Mouse (Mus musculus): ENCODE results near the gene Zfp595.
"Not testable (repeated sequence)": the region's sequence is repeated elsewhere in the genome, so short reads cannot be mapped to it uniquely, and the experiment has no call there.

Zfp595 gene

DNA sequence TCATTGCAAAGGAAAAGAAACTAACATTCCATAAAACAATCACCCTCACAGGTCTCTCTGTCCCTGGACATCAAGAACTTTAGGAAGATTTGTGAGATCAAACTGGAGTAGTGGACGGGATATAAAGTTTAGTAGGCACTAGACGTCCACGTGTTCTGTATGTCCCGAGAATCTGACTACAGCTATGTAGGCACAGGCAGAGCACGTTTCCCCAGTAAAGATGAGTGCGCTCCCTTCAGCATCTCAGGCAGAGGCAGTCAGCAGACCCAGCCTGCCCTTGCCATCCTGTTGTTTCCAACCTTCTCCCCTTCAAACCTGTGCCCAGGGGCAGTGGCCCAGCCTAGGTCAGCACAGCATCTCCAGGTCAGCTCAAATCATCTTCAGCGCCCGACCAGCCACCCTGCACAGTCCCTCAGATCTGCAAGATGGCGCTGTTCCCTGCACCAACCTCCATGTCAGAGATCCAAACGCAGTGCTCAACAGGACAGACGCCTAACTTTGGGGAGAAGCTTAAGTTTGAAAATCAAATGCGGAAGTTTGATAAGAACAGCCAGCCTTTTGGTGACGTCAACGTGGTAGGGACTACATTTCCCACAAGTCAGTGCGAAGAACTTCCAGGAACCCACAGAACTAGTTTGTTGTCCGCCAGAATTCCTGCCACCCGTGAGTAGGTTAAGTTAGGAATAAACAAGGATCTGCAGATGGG lies at the start of gene Zfp595:
Gene Zfp595, minus strand, starts transcription at position 552 of the 706 bp plus-strand sequence.
- DNase-seq, result peak; percentile 94

DNA sequence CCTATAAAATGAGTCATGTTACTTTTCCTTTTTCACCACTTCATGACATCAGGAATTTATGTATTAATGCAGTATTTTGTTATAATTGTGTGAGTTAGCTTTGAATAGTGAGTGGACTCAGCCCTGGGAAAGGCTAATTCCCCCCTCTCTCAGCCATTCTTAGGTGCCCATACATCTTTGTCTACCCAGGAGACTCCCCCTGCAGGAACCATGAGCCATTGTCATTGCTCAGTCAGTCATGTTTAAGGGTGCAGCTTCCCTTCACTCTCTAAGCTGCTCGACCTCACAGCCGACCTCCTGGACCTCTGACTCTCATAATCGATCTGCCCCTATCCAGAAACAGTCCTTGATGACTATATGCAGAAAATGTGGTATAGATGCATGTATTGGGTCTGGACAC lies 43.9 kb upstream of the Zfp595 start:
- not testable (repeated sequence) for DNase-seq

DNA sequence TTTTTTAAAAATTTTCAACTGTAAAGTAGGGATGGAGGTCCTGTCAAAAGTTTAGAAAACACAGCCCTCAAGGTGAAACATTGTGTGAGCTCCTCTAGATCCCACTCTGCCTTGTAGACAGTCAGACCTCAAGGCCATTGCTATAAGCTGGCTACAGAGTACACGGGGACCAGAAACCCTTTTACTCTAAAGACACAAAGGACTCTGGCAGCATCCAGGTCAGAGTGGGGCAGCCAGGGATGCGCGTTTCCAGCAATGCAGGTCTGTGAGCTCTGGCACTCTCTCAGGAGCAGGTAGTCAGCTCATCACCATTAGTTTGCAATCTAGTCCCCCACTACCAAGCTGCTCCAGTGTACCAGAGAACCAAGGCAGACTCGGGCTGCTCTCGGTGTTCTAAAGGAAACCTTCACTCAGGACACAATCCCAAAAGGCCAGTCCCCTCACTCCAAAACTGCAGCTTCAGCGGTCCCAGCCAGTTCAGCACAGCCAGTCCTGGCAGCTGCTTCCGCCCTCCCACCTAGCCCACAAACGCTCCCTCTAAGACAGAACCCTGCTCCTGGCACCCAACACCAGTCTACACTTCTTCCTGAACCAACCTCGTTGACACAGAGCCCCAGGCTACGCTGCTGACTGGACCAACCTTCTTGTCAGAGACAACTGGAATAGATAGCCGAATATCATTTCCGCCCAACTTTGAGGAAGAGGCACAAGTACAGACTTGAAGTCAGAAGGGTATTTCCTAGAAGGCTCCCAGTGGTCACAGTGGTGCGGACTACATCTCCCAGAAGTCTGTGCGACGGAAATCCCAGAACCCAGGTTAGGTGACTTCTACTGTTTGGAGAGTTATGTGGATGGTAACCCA lies 42.9 kb upstream of the Zfp595 start, which contains the start of the genes Gm28041 and Zfp456:
Gene Gm28041, minus strand, starts transcription at position 684 of the 862 bp plus-strand sequence.
Gene Zfp456, minus strand, starts transcription at position 761 of the 862 bp plus-strand sequence.
- peak; percentile 79 for DNase-seq

DNA sequence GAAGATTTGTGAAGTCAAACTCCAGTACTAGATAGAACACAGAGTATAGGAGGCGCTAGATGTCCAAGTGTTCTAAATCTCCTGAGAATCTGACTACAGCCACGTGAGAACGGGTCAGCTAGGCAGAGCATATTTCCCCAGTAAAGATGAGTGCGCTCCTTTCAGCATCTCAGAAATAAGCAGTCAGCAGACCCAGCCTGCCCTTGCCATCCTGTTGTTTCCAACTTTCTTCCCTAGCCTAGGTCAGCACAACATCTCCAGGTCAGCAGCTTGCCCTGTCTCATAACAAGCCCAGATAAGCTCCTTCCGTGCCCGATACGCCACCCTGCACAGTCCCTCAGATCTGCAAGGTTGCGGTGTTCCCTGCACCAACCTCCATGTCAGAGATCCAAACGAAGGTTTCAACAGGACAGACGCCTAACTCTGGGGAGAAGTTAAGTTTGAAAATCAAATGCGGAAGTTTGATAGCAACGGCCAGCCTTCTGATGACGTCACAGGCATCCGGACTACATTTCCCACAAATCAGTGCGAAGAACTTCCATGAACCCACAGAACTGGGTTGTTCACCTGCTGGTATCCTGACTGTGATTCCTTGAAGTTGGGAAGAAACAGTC lies 27.9 kb upstream of the Zfp595 start, which contains the start of the genes Gm28044 and Zfp953:
Gene Gm28044, minus strand, starts transcription at position 406 of the 614 bp plus-strand sequence.
Gene Zfp953, minus strand, starts transcription at position 475 of the 614 bp plus-strand sequence.
- DNase-seq, result peak; percentile 94

- DNase-seq, result no peak
Observed at GRCm38 (mm10) chr13:67351854-67352253, 19.5 kb upstream of the Zfp595 start.

GRCm38 (mm10) chr13:67343422-67343821 lies 11.1 kb upstream of the Zfp595 start:
- DNase-seq, result no peak

GRCm38 (mm10) chr13:67332877-67333276 lies 507 bp upstream of the Zfp595 start:
- DNase-seq, result no peak

DNA sequence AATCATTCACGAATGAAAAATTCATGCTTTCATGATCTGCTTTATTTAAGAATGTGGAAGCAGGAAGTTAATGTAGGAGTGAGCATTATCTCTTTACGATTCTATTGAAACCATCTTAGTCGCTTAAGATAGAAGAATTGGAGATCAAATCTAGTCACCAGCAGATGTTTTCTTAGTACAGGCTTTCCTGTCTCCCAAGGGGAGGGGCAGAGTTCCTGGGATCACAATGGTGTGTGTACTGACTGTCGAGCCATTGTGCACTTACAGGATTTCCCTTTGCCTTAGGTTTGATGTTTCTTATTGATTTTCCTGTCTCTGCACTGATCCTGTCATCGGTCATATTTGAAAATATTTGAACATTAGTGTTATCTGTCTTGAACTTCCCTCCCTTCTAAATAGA lies 25.7 kb downstream of the Zfp595 start:
- DNase-seq, result peak; percentile 17

GRCm38 (mm10) chr13:67305822-67306672 lies 26.3 kb downstream of the Zfp595 start, which contains the start of gene Zfp457:
Gene Zfp457, minus strand, starts transcription at chr13:67306485.
- DNase-seq, result peak; percentile 92

- peak; percentile 39 for DNase-seq
Observed at GRCm38 (mm10) chr13:67278314-67278713, 54.1 kb downstream of the Zfp595 start, which contains the start of gene Zfp458. Gene Zfp458, minus strand, starts transcription at chr13:67278466.

GRCm38 (mm10) chr13:67269383-67270065 lies 62.8 kb downstream of the Zfp595 start:
- DNase-seq, result not testable (repeated sequence)

- DNase-seq, result peak; percentile 85
Observed at GRCm38 (mm10) chr13:67268568-67269369, 63.6 kb downstream of the Zfp595 start.
